Mouse (Mus musculus): ENCODE measurements around the gene Adgb. TPM values are rescaled to one million over a fixed set of nuclear protein-coding genes. Genes with fewer than 3 reads are reported as not detected.

The Adgb gene
- polyA plus RNA-seq, 1 experiment from 2014 or later = 0.13 TPM

DNA sequence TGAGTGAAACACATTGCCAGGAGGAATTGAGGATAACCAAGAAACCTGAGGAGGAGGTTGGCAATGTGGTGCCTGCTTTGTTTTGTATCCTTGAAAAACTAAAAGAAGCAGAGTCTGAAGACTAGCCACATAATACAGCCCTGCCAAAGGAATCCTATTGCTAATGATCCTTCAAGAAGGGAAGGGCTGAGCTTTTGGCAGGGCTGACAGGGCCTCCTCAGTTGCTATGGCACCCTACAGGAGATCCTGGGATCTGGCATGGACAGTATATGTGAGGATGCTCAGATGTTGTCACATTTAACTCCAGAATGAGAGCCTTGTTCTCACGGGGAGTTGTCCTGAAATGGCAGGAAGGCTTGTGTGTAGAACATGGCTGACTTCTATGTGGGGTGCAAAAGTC, 37.1 kb downstream of the Adgb start:
- ATAC-seq (ENCODE audit: low FRiP score, low TSS enrichment) = no peak
- 80% methylated on average over 1 of the region's 1 CpGs for WGBS

DNA sequence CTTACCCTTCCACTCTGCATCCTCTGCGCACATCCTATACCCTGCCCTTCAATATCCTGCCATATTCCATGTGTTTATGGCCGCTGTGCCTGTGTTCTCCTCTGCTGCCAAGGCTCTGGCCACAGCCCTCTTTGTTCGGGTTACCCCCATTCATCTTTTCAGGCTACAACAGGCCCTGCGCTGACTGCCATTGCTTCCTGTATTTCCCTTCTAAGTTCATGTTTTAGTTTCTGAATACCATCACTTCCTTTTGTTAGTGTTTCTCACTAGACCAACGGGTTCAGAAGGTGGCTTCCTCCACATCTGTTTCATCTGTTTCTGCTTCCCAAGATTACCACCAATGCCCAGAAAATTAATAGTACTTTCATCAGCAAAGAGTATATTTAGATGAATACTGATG, 42.5 kb downstream of the Adgb start:
- DNase-seq (ENCODE audit: low spot score) = no peak

More for the DNA sequence above, 37.1 kb downstream of the Adgb start:
- Histone ChIP-seq H3K27me3 (ENCODE audit: control insufficient read depth, insufficient read depth, low read length) (no peaks in the 10 kb centered on the region), H3K9me3 (ENCODE audit: control insufficient read depth, low read length) (no peaks in the 10 kb centered on the region), H3K36me3 (ENCODE audit: control insufficient read depth, insufficient read depth, low read length) (no peaks in the 10 kb centered on the region), H3K4me2 (replicated peaks; ENCODE audit: low read depth) (no peak overlapping the region), H3K4me1 (replicated peaks; ENCODE audit: control insufficient read depth, insufficient read depth) (no peaks in the 10 kb centered on the region), H3K27ac (replicated peaks) (no peak overlapping the region), H3K4me3 (ENCODE audit: low read depth, low read length) (no peak overlapping the region), H3K9ac (ENCODE audit: low read length) (no peak overlapping the region)
- no peak for TF ChIP-seq EP300 (optimal IDR thresholded peaks at IDR 0.05)
- no peak for TF ChIP-seq CTCF (IDR thresholded peaks at IDR 0.05; ENCODE audit: low read depth)
- DNase-seq (ENCODE audit: low spot score) = no peak

DNA sequence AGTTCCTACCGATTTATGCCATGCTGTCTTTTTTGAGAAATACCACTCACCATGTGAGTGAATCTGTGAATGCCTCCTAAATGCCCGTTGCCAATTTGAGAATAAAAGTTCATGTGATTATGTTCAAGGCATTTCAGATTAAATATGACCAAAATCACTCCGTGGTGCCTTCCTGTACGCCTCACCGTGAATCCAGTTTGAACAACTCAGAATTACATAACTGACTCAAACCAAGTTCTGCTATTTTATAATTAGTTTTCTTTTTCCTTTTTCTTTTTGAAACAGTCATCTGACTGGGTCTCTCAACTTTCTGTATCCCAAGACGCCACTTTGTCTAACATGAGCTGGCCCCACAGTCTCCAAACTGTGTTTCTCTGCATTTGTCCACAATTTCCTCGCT, 43.1 kb downstream of the Adgb start:
- no peaks in the 10 kb centered on the region for H3K9me3 ChIP-seq (ENCODE audit: control insufficient read depth, low read length)
- no peaks in the 10 kb centered on the region for H3K27me3 ChIP-seq (ENCODE audit: control insufficient read depth, insufficient read depth, low read length)
- H3K36me3 ChIP-seq (ENCODE audit: control insufficient read depth, insufficient read depth, low read length) = no peaks in the 10 kb centered on the region
- TF ChIP-seq EP300 (optimal IDR thresholded peaks at IDR 0.05) = no peak
- TF ChIP-seq CTCF (IDR thresholded peaks at IDR 0.05; ENCODE audit: low read depth) = no peak
- DNase-seq (ENCODE audit: low spot score) (no peak), ATAC-seq (ENCODE audit: low FRiP score, low TSS enrichment) (no peak)
- no peak overlapping the region for H3K4me3 ChIP-seq (ENCODE audit: low read depth, low read length)
- H3K4me1 ChIP-seq (replicated peaks; ENCODE audit: control insufficient read depth, insufficient read depth) = no peaks in the 10 kb centered on the region
- WGBS = 86% methylated on average over 7 of the region's 7 CpGs
- no peak overlapping the region for H3K9ac ChIP-seq (ENCODE audit: low read length)
- H3K27ac ChIP-seq (replicated peaks) = no peak overlapping the region
- H3K4me2 ChIP-seq (replicated peaks; ENCODE audit: low read depth) = no peak overlapping the region

More for the DNA sequence above, 42.5 kb downstream of the Adgb start:
- Histone ChIP-seq H3K9ac (ENCODE audit: low read length) (no peak overlapping the region), H3K4me3 (ENCODE audit: low read depth, low read length) (no peak overlapping the region), H3K27ac (replicated peaks) (no peak overlapping the region), H3K4me1 (replicated peaks; ENCODE audit: control insufficient read depth, insufficient read depth) (no peaks in the 10 kb centered on the region), H3K36me3 (ENCODE audit: control insufficient read depth, insufficient read depth, low read length) (no peaks in the 10 kb centered on the region), H3K9me3 (ENCODE audit: control insufficient read depth, low read length) (no peaks in the 10 kb centered on the region), H3K27me3 (ENCODE audit: control insufficient read depth, insufficient read depth, low read length) (no peaks in the 10 kb centered on the region), H3K4me2 (replicated peaks; ENCODE audit: low read depth) (no peak overlapping the region)
- ATAC-seq (ENCODE audit: low FRiP score, low TSS enrichment) = no peak
- WGBS = 59% methylated on average over 5 of the region's 5 CpGs
- TF ChIP-seq EP300 (optimal IDR thresholded peaks at IDR 0.05) (no peak), CTCF (IDR thresholded peaks at IDR 0.05; ENCODE audit: low read depth) (no peak)

DNA sequence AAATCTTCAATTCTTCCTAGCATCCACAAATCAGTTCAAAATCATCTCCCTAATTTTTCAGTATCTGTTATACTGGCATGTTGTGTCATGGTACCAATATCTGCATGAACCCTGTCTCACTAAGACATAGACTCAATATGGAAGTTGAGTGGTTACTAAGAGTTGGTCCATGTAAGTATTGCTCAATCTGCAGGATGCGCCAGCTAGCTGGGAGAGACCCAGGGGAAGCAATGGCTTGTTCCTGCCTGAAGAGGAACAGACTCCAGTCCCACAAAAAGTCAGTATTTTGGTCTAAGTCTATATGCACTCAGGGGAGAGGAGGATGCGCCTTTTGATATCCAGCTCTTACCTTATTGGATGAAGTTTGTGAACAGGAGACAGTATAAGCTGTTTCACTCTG, 47.7 kb downstream of the Adgb start:
- Histone ChIP-seq H3K4me1 (replicated peaks; ENCODE audit: control insufficient read depth, insufficient read depth) (no peaks in the 10 kb centered on the region), H3K4me2 (replicated peaks; ENCODE audit: low read depth) (no peak overlapping the region), H3K27ac (replicated peaks) (no peak overlapping the region), H3K4me3 (ENCODE audit: low read depth, low read length) (no peak overlapping the region), H3K9me3 (ENCODE audit: control insufficient read depth, low read length) (no peaks in the 10 kb centered on the region), H3K9ac (ENCODE audit: low read length) (no peak overlapping the region), H3K36me3 (ENCODE audit: control insufficient read depth, insufficient read depth, low read length) (no peaks in the 10 kb centered on the region), H3K27me3 (ENCODE audit: control insufficient read depth, insufficient read depth, low read length) (no peaks in the 10 kb centered on the region)
- 90% methylated on average over 2 of the region's 2 CpGs for WGBS
- no peak for TF ChIP-seq CTCF (IDR thresholded peaks at IDR 0.05; ENCODE audit: low read depth)
- no peak for TF ChIP-seq EP300 (optimal IDR thresholded peaks at IDR 0.05)
- no peak for ATAC-seq (ENCODE audit: low FRiP score, low TSS enrichment)
- DNase-seq (ENCODE audit: low spot score) = no peak

DNA sequence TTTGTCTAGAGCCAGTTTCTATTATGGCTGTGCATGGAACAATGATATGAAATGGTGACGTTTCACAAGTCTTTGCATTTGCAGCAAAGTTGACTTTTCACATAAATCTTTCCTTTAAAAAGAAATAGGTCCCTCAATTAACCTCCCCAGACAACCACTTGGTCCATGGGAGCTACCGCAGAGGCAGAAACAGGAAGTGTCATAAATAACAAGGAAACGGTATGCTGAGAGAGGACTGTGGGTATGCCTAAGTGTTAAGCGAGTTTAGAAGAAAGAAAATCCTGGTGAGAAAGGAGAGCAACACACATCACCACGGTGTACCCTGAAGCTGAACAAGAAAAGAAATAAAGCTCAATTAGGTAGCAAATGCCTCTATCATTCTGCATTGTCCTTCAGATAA, 61.1 kb downstream of the Adgb start:
- Histone ChIP-seq H3K27me3 (ENCODE audit: control insufficient read depth, insufficient read depth, low read length) (no peaks in the 10 kb centered on the region), H3K9ac (ENCODE audit: low read length) (no peak overlapping the region), H3K4me1 (replicated peaks; ENCODE audit: control insufficient read depth, insufficient read depth) (no peaks in the 10 kb centered on the region), H3K4me3 (ENCODE audit: low read depth, low read length) (no peak overlapping the region), H3K36me3 (ENCODE audit: control insufficient read depth, insufficient read depth, low read length) (no peaks in the 10 kb centered on the region), H3K9me3 (ENCODE audit: control insufficient read depth, low read length) (no peaks in the 10 kb centered on the region), H3K4me2 (replicated peaks; ENCODE audit: low read depth) (no peak overlapping the region), H3K27ac (replicated peaks) (no peak overlapping the region)
- 42% methylated on average over 5 of the region's 5 CpGs for WGBS
- ATAC-seq (ENCODE audit: low FRiP score, low TSS enrichment) (no peak), DNase-seq (ENCODE audit: low spot score) (no peak)
- TF ChIP-seq CTCF (IDR thresholded peaks at IDR 0.05; ENCODE audit: low read depth) = no peak
- no peak for TF ChIP-seq EP300 (optimal IDR thresholded peaks at IDR 0.05)

DNA sequence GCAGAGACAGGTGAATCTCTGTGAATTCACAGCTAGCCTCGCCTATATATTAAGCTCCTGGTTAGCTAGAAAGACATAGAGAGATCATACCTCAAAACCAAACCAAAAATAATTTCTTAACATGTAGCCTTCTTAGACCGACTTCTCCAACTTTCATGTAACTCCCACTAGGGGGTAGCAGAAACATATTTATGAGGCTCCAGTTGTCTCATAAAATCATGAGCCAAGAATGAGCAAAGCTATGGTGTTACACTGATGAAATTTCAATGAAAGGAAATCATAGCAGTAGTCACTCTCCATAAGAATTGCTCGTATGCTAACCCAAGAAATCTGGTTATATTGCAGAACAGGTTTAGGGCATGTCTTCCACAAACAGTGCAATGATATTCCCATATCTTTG, 64.0 kb downstream of the Adgb start:
- Histone ChIP-seq H3K27ac (replicated peaks) (no peak overlapping the region), H3K27me3 (ENCODE audit: control insufficient read depth, insufficient read depth, low read length) (no peaks in the 10 kb centered on the region), H3K4me3 (ENCODE audit: low read depth, low read length) (no peak overlapping the region), H3K9me3 (ENCODE audit: control insufficient read depth, low read length) (no peaks in the 10 kb centered on the region), H3K36me3 (ENCODE audit: control insufficient read depth, insufficient read depth, low read length) (no peaks in the 10 kb centered on the region), H3K4me1 (replicated peaks; ENCODE audit: control insufficient read depth, insufficient read depth) (no peaks in the 10 kb centered on the region), H3K9ac (ENCODE audit: low read length) (no peak overlapping the region), H3K4me2 (replicated peaks; ENCODE audit: low read depth) (no peak overlapping the region)
- no peak for TF ChIP-seq EP300 (optimal IDR thresholded peaks at IDR 0.05)
- peak; percentile 84 for TF ChIP-seq CTCF (IDR thresholded peaks at IDR 0.05; ENCODE audit: low read depth)
- DNase-seq (ENCODE audit: low spot score) (no peak), ATAC-seq (ENCODE audit: low FRiP score, low TSS enrichment) (0 out of 2 replicates have a peak, but pooled peaks have one; percentile 45)
- WGBS = 17% methylated on average over 3 of the region's 3 CpGs
